Mouse (Mus musculus) spleen, adult 12 weeks (tissue): ENCODE data around the gene Pck1.
"Not testable (repeated sequence)": the region's sequence is repeated elsewhere in the genome, so short reads cannot be mapped to it uniquely, and the experiment has no call there.

ENCODE experiments used
- DNase-seq: peaks from one replicate; pipeline ENCODE4 v3.0.0; 2022; ENCODE audit warnings: low spot score

The Pck1 gene

DNA sequence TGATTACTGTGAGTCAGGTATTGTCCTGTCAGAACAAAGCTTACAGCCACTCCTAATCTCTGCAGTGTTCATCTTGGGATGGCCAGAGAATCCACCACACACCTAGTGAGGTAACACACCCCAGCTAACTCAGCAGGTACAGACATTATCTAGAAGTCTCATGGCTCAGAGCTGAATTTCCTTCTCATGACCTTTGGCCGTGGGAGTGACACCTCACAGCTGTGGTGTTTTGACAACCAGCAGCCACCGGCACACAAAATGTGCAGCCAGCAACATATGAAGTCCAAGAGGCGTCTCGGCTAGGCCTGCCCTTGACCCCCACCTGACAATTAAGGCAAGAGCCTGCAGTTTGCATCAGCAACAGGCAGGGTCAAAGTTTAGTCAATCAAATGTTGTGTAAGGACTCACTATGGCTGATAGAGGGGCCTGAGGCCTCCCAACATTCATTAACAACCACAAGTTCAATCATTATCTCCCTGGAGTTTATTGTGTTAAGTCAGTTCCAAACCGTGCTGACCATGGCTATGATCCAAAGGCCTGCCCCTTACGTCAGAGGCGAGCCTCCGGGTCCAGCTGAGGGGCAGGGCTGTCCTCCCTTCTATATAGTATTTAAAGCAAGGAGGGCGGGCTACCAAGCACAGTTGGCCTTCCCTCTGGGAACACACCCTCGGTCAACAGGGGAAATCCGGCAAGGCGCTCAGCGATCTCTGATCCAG, at the start of gene Pck1:
Gene Pck1, plus strand, starts transcription at position 613 of the 716 bp plus-strand sequence.
- no peak for DNase-seq

DNA sequence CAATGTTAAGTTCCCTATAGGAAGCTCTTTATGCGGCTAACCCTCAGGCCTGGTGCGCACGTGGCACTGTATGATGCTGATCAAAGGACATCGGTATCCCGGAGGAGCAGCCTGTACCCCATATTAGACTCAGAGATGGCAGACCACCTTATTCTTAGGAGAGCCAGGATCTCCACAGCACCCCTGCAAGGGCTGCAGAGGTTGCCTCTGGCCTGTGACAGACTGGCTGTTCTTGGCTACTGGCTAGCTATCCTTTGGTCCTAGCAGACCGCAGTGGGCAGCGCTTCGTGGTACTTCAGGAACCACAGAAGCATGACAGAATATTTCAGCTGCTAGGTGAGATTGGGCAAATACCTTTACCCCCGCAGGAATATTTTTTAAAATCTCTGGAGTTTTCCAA, 46.4 kb upstream of the Pck1 start:
- no peak for DNase-seq

DNA sequence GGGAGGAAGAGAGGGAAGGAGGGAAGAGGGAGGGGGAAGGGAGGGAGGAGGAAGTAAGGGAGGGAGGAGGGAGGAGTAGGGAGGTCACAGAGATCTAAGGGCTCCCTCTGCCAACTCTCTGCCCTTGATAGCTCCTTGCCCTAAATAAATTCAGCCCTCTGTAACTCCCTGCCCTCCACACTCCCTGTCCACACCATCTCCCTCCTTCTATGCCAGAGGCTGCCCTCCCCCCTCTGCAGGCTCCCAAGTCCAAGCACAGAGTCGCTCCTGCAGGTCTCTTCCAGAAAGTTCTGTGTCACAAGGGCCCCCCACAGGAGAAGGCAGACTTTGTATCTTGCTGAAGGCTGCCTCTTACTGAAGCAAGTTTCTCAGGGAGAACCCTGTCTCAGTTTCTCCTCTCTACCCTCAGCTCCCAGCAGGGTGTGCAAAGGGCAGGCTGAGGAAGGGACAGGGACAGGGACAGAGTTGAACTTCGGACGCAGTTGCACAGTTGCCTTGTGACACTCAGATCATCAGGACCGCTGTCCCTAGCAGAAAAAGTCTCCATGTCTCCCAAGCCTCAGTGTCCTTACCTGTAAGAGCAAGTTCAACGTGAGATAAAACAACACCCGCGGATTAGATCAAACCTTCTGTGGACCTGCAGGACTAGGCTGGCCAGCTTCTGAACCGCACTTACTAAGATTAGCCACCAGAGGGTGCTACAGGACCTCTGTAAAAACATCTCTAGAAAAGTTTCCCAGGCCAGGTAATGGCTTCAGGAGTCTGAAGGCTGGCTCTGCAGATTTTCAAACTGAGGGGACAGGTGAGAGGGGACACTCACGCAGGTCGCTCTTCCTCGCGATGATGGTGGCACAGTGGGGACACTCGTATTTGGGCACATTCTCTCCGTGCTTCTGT, 45.7 kb upstream of the Pck1 start:
- no peak for DNase-seq

DNA sequence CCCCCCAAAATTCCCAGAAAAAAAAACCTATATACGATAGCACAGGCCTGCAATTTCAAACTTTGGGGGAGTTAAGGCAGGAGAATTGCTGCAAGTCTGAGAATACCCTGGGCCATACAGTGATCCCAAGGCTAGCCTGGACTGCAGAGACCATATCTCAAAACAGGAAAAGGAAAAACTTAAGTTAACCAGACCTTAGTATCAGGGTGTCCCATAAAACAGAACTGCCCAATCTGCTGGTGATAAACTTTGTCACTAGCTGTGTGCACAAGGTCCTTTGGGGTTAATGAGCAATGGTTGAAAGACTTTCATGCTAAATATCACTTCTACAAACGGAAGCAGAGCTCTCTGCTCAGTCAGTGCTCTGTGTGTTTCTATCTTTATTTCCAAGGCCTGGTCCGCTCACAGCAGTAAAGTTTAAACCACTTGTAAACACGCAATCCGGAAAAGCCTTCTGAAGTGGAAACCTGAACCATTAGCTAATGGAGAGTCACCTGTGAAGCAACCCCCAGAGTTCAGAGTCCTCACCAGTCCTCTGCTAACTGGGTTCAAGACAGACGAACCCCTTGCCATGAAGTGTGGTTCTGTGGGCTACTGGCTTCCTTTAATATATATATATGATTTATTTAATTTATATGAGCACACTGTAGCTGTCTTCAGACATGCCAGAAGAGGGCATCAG, 44.2 kb upstream of the Pck1 start:
- no peak for DNase-seq

DNA sequence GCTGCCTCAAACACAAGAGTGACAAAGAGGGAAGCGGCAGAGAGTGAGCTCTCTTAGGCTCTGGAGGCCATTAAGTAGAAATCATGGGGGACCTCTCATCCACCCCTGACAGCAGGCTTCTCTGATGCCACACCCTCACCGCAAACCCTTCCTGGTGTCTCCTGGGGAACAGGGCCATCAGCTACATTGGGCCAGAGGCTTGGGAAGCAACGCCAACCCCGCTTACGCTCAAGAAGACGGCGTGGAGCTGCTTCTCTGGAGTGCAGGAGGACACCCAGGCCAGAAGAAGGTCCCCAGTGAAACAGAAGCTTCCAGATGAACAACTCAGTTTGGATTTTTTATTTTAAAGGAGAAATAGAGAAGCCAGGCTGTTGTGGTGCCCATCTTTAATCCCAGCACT, 43.3 kb upstream of the Pck1 start:
- no peak for DNase-seq

DNA sequence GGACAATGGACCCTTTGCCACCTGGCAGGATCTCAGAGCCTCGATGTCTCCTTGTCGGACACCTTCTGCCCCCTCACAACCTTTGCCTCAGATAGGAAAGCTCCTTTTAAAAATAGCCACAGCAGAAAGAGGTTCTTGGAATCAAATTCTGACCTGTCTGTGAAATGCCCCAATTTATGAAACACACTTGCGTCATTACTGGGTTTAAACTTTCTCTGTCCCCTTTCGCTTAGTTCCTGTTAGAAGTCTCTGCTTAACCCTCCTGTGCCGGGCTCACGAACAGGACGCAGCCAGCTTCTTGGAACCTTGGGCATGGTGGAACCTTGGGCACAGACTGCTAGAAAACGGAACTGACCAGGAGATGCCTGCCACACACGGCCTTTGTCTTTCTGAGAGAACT, 42.3 kb upstream of the Pck1 start:
- DNase-seq = no peak

DNA sequence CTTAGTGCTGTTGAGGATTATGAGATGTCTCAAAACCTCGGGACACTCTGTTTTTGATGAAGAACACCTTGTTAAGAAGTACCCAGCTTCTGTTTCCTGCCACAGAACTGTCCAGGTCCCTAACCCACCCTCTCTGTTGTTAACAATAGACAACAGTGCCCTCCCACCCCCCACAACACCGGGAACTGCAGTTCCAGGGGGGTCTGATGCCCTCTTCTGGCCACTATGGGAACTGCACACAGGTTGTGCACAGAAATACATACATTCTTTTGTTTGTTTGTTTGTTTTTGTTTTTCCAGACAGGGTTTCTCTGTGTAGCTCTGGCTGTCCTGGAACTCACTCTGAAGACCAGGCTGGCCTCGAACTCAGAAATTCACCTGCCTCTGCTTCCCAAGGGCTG, 39.1 kb upstream of the Pck1 start:
- not testable (repeated sequence) for DNase-seq

DNA sequence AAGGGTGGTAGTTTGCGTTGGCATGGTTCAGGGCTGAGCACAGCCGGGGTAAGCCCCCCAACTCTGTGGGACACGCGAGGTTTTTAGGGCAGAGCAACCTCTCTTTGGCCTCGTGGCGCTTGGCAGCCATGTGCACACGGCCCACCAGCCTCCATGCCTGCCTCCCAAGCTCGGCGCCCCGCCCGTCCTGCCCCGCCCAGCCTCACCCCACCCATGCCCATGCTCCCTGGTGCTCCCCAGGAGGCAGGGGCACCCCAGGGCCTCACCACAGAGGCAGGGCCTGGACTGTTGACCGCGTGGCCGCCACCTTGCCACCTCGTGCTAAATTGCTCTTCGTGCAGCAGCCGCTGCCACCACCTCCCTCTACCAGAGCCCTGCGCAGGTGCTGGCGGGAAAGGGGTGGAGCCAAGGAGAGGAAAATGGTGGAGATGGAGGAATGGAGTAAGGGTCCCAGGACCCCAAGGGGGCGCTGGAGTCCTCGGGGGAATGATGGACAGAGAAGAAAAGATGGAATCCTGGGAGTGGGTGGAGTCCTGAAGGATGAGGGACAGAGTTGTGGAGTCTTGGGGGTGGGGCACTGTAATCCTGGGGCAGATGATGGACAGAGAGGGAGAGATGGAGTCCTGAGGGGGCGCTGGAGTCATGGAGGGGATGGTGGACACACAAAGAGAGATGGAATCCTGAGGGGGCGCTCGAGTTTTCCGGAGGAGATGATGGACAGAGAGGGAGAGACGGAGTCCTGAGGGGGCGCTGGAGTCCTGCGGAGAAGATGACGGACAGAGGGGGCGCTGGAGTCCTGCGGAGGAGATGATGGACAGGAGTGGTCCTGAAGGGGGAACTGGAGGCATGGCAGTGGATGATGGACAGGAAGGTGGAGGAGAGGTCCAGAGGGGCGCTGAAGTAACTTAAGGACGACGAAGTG, 33.6 kb upstream of the Pck1 start, which contains the start of gene Ctcfl:
Gene Ctcfl, minus strand, starts transcription at position 503 of the 922 bp plus-strand sequence.
- DNase-seq = no peak

DNA sequence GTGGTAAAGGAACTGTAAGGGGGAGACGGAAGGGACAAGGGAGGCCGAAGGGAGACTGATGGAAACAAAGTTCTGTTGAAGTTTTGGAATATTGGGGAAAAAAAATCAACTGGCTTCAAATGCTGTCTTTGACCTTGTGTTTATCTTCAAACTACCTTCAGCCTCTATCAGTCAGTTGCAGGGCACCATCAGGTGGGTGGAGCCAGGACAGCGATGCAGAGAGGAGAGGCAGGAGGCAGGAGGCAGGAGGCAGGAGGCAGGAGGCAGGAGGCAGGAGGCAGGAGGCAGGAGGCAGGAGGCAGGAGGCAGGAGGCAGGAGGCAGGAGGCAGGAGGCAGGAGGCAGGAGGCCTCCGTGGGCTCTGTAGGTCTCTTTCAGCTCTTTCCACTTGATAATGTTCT, 32.7 kb upstream of the Pck1 start:
- peak; percentile 28 for DNase-seq

DNA sequence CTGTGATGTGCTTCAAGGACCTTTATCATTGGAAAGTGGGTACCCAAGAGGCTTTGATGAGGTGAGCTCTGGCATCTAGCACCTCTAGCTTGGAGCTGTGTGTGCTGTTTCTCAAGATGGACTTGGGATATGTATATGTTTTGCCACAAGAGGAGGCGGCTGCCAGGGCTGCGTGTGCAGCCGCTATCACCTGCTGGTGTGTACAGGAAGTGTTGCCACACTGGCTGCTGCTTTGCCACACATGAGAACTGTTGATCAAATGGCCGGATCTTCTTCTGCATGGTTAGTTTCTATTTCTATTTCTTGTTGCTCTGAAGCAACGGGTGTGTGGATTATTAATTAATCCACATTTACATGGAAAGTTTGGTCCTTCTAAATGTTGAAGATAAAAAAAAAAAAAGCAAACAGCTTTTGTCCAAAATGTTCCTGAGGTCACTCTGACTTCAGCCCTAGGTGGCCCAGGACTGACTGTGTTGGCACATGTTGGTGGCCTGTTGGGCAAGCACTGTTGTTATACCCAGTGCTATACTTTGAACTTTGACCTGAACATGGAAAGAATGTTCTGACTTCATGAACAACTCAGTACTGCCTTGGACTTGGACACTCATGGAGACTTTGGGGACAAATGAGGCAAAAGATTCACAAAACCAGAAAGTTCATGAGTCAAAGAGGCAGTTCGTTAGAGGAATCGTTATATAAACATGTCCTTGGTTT, 28.7 kb upstream of the Pck1 start:
- no peak for DNase-seq

DNA sequence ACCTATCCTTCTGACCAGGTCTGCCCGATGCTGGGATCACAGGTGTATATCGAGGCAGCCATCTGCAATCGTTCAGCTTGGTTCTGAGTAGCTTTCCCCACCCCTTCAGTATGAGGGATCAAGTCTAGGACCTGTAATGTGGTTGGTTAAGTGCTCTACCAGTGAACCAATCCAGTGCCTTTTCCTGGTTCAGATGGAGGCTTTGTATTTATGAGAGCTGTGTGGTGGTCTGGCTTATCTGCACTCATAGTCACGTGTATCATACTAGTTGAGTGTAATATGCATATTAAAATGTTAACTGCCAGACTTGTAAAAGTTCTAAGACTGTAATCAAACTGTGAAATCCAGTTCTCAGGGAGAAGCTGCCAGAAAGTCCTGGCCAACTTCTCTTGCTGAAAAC, 26.5 kb upstream of the Pck1 start:
- DNase-seq = no peak

DNA sequence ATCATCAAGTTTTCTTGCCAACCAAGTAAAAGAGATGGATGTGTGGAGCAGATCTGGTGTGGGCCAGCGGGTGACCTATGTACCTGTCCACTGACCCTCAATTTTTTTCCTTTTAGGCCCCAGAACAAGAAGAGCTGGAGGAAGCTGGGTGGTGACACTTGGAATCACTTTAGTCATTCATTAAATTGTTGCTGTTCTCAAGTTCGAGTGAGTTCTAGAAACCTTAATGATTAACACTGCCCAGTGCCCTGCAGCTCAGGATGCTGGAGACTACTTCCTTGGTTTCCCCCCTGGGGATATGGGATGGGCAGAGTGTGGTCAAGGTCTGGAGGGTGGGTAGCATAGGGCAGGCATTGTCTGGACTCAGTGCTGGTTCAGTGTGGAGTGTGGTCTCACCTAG, 23.7 kb upstream of the Pck1 start:
- no peak for DNase-seq

DNA sequence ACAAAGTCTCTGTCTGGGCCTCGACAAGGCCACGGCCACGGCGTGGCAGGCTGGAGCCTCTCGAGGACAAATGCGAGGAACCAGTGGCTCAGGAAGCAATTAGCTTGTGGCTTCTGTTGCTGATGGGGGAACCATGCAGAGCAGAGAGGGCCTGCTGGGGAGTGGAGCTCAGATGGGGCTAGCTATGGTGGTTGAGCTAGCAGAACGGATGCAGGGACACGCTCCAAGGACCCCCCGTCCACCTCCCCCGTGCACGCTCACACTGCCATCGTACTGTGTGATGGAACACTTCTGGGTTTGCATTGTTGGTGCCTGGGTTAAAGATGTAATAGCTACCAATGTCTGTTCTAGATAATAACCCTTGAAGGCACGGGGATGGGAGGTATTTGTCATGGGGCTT, 20.6 kb upstream of the Pck1 start:
- no peak for DNase-seq

DNA sequence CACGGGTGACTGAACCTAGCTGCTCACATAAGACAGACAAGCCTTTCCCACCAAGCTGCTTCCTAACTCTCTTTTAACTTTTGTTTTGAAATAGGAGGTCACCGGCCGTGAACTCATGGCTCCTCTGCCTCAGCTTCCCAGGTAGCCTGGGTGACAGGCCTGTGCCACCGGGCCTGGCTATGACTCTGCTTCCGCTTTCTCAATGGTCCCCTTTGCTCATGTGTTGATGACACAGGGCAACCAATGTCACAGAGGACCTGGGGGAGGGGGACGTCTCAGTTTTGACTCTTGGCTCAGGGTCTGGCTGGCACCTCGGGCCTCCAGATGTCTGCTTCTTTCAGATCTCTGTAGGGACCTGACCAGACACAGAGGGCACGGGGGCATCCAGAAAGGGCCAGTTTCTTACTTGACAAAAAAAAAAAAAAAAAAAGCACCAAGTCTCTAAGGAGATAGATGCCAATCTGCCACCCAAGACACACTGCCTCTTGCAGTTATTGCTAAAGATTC, 20.0 kb upstream of the Pck1 start:
- no peak for DNase-seq

DNA sequence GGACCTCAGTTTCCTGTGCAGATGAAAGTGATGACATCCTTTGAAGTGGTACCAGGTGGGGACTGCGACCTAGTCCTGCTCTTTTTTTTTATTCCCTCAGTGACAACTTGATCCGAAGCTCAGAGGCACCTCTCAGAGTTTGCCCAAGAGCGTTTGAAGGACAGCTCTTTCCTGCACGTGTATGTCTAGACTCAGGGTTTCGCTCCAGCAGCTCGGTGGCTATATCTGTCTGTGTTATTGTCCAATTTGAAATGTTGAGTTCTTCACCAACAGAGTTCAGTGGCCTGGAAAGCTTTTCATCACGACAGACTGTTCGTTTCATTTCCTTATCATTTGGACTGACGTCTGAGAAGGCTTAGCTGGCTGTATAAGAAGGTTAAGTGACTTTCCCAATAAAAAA, 18.2 kb upstream of the Pck1 start:
- DNase-seq = no peak

DNA sequence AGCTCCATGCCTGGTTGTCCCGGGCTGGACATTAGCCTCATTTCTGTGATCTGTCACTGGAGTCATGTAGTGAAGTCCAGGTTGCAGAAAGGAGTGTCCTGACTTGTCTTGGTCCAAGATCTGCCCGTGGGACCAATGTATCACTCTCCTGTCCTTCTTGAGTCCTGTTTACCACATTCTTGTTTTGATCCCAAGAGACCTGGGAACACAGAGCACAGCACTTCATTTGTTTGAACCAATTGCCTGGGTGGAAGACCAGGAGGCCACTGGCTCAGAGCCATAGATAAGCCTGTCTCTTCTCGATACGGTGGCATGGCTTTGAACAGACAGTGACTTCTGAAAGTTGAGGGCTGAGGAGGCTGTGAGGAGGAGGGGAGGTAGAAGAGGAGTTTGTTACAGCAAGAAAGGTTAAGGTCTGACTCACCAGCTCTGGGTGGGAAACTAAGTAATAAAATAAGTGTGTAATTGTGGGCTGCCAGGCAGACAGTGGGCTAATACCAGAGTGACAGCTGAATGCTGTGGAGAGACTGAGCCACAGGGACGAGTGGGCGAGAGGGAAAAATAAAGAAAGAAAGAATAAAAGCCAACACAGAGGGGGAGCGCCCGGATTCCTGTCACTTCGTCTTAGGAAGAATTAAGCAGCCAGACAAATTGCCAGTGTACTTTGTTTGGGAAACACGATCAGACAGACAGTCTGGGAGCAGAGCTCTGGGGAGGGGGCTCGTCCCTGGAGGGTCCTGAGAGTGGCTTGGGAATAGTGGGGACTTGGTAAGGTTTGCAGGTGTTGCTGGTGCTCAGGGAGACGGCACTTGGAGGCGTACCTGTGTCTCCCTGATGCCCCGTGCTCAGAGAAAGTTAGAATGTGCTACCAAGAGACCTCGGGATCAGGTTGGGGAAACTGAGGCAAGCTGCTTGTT, 14.3 kb upstream of the Pck1 start:
- no peak for DNase-seq

DNA sequence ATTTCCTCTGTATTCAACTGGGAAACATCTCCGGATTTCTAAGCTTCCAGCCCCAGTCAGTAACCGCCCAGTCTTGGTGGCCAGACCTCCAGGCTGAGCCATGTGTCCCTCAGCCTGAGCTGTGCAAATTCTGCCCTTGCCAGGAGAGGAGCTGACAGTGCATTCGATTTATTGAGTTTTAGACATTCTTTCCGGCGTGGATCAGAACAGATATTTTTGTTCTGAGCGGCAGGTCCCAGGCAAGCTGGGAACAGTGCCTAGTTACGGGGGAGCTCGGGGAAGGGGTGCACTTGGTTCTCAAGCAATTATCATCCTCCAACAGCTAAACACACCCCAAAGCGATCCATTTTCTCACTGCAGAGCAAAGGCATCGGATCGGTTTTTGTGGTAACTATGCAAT, 9.2 kb upstream of the Pck1 start:
- DNase-seq = no peak

DNA sequence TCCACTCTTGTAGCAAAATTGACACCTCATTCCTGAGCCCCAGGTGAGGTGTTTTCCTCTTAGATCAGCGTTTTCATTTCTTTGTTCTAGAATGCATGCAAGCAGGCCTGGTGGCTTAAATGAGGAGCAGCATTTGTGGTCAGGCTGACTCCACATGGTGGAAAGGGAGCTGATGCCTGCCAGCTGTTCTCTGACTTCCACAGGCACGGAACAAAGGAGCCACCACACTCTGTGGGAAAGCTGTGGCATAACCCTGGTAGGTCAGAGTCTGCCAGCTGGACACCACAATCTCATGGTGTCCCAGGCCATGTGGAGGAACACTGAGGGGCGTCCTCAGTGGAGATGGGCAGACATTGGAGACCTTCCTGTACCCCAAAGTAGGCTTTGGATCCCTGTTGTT, 7.0 kb upstream of the Pck1 start:
- DNase-seq = no peak

DNA sequence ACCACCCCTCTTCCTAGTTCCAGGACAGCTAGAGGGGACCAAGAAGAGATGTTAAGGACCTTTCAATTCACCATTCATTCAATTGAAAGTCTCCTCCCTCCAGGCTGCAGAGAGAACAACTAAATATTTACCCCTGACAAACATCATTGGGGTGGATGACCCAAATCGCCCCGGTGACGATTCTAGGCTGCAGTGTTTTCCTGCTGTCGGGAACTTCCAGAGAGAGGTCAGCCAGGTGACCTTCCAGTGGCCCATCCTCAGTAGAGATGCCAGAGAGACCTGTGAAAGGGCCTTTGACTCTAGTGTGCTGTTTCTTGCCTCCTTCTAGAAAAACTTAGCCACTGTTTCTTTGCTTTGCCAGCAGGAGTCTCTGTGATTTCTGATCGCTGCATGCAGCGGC, 6.1 kb upstream of the Pck1 start:
- DNase-seq = no peak

DNA sequence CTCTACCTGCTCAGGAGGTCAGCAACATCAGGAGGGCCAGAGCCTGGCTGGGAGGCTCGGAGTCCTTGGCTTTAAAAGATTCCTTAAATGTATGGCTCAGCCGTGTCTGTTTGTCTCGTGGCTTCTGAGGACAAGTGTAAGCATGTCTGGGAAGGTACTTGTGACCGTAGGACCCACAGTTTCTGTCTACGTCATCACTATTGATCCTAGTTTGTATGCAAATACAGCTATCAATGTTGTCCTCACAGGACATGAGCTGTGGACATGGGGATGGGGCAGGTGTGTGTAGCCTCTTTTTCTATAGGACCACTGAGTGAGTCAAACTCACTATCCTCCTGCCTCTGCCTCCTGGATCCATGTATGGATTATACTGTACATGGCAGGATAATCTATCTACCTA, 4.8 kb upstream of the Pck1 start:
- no peak for DNase-seq
